Mouse (Mus musculus): ENCODE measurements around the gene Hmgn2.

Hmgn2 gene

DNA sequence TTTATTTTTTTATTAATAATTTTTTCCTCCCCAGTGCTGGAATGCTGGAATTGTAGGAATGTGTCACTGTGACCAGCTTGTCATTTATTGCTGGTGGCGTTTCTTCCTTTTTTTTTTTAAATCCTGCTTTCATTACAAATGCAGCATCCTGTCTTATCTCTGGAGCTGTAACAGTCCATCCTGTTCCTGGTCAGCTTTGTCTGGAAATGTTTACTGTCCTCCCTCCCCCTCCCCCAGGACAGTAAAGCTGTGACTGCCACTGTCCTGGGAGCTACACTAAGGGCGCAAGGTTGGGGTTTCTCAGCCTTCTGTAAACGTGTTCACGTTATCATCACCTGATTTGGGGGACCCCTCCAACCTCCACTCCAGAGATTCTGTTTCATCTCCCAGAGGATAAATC is 43.2 kb downstream of the Hmgn2 start:
- 78% methylated on average over 4 of the region's 4 CpGs for WGBS

GRCm38 (mm10) chr4:133923743-133924142 is 44.7 kb downstream of the Hmgn2 start:
- WGBS, result 84% methylated on average over 5 of the region's 5 CpGs

GRCm38 (mm10) chr4:133918093-133918825 is 50.2 kb downstream of the Hmgn2 start:
- 82% methylated on average over 21 of the region's 23 CpGs for WGBS
